Mouse (Mus musculus) spleen, postnatal 10 days (tissue): ENCODE data around the gene Bptf.
A peak's percentile ranks its signal among the peaks of the same experiment; 100 is the strongest.
"Not testable (repeated sequence)": the region's sequence is repeated elsewhere in the genome, so short reads cannot be mapped to it uniquely, and the experiment has no call there.

Experiments
- DNase-seq, 2 experiments: peaks; one replicate each; pipeline ENCODE4 v3.0.0; 2021 to 2022; ENCODE audit warnings: low spot score in 2 of 2

The Bptf gene

DNA sequence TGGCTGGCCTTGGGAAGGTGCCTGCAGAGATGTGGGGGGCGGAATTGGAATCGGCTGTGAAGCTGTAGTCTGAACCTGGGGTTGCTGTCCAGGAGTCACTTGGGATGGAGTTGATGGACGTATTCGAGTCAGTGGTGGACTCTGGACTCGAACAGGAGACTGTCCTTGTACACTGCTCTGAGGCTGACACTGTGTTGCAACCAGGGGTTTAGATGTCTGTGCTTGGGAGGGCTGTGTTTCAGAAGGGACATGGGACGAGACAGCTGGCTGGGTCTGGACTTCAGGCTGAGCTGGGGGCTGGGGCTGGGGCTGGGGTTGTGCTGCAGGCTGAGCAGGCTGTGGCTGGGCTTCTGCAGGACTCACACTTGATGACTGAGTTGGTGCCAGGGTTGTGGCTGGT is 77.1 kb downstream of the Bptf start:
- no peak for DNase-seq

DNA sequence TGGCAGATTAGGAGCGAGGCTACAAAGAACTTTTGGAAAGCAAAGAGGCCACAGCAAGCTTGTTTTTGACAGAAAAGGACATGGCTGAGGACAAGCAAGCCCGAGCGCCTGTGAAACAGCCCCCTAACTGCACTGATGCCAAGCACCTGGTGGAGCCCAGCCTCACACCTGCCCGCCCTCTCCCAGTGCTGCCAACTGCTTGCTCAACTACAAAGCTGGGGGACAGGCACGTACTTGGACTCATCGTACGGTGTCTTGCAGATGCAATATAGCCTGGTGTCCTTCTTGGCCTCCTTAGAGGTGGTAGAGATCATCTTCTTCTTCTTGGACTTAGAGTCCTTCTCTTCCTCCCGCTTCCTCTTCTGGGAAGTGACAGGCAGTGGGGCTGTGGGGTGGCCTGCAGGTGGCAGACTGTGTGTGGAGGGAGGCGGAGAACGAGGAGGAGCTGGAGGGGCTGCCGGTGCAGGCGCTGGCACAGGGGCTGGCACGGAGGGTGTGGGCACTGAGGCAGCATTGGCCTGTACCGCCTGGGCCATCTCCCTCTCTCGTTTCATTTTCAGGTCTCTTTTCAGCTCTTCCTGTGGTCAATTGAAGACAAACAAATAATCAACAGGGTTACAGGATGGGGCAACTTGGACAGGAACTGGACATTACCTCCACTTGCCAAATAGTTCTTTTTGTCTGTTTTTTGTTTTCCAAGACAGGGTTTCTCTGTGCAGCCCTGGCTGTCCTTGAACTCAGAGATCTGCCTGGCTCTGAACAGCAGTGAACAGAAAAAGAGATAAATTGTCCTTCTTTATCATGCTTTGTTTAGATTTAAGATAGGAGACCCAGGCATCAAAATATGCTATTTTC is 84.9 kb downstream of the Bptf start:
- no peak for DNase-seq

DNA sequence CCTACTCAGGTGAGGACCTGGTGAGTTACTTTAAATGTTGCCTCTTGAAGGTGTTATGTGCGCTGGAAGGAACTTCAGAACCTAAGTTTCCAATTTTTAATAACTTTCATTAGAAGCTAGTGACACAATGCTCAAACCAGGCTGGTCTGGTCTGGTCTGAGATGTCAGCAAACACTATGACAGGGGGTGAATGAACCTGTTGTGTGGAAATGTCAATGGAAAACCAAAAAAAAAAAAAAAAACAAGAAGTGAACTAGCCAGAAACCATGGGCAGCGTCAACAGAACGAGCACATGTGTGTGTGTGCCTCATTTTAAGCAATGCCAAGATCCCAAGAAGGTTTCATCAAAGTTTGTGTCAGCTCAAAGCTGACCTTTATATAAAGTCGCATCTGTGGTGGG is 86.4 kb downstream of the Bptf start:
- no peak for DNase-seq

DNA sequence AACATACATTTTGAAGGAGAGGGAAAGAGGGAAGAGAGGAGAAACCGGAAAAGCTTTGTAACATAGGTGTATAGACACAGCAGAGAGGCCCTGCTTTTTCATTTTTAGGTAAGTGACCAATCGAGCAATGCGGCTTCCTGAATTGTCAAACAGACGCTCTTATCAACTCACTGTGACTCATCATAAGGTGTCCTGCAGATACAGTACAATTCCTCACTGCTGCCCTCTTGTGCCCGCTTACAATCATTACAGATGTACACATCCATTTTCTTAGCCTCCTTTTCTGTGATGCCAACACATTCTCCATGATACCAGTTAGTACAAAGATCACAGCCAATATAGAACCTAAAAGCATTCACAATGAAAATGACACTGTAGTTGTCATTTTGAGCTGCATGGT is 87.6 kb downstream of the Bptf start:
- DNase-seq = peak; percentile 64 to 88

DNA sequence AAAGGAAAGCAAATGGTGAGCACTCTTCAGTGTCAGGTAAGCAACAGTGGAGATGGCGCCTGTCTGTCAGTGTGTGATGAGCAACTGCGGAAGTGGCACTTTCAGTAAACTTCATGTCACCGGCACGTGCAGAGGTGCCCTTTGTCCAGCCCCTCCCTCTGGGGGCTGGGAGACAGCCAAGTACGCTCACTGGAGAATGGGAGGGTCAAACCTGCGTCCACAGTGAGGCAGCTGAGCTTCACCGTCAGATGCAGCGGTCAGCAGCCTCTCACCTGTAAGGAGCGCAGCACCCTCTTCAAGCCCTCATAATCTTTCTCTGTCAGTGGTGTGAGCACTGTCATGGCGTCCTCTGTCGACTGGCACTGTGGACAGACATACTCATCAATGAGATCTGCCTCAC is 88.6 kb downstream of the Bptf start:
- no peak for DNase-seq

DNA sequence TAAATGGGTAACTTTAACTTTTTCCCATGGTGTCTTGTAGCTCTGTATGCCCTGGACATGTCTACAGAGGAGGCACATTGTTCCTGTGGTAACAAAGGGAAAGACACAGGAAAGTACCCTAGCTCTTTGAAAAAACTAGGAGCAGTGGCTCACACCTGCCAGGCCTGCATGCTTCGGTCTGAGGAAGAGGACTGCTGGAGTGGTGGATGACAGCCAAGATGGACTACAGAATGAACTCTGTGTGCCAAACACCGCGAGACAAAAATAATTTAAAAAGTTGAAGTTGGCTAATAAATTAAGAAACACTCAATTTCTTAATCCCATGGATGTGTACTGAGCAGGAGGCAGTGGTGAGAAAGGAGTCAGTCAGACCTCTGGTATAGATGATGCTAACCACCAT is 90.5 kb downstream of the Bptf start:
- DNase-seq = no peak

DNA sequence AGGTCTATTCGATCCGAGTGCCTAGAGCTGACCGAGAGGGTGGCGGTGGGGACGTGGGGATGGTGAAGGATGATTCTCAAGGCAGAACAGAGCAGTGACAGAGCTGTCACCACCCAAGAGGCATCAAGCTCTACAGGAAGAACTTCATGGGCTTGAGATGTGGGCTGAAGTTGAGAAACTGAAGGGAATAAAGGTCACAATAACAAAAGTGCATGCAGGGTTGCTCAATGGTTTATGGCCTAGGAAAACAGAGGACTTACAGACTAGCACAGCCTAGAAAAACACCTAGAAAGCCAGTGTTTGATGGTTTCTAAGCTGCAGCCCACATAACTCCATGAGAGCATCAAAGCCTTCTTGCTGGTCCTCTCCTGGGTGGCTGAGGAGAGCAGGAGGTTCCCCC is 92.5 kb downstream of the Bptf start:
- no peak for DNase-seq

DNA sequence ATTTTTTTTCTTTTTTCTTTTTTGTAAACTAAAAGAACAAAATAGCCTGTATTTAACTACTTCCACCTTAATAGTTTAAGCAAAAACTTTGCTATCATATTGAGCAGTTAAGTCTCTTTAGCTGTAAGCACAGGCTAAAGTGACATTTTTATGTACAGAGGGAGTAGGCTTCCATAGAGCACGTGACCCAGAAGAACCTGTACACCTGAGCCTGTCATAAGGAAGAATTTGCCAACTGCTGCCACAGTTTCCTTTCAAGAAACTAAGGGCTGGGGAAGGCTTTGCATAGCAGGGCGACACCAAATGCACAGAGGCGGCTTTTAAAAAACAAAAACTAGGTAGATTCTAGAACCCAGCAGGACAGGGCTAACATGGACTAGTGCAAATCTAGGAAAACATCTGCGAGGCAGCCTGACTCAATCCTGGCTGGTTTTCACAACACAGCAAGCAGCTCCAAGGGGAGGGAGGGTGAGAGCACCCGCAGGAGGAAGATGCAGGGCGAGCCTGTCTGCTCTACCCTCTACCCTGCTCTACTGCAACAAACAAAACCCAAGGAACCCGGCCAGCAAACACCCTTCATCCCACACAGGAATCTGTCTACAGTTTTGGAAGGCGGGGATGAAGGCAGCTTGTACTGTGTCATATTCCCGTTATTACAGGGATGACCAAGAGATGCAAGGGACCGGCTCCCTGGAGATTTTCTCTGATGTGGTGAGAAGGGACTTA is 97.7 kb downstream of the Bptf start:
- DNase-seq = no peak

DNA sequence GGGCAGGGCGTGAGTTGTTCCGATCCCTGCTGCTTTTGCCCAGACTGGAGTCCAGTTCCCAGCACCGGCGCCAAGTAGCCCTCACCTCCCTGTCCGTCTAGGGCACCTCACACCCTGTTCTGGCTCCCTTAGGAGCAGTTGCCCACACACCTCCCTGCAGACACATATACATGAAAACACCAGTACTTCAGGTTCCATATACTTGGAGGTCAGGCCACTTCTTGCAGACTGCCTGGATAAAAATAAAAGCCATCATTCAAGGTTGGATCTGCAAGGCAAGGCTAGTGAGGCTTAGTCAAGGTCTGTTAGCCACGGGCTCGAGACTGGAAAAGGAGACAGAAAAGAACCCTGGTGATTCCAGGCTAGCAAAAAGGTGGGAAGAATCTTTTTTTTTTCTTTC is 100.3 kb downstream of the Bptf start:
- no peak for DNase-seq

DNA sequence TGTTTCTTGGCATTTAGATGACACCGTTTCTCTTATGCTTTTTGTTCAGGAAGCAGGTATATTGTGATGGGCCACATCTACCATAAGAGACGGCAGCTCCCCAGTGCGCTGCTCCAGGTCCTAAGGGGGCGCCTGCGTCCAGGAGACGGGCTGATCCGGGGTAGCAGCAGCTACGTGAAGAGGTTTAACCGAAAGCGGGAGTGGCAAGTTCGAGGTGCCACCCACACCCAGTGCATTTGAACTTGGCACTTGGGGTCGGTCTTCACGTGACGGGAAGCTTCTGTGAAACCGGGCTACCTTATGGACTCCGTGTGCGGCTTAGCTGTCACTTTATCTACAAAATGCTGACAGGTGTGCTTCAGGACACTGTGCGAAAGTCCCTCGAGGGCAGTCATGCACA is 102.4 kb downstream of the Bptf start:
- peak in 1 of 2 experiments; percentile 29 for DNase-seq

DNA sequence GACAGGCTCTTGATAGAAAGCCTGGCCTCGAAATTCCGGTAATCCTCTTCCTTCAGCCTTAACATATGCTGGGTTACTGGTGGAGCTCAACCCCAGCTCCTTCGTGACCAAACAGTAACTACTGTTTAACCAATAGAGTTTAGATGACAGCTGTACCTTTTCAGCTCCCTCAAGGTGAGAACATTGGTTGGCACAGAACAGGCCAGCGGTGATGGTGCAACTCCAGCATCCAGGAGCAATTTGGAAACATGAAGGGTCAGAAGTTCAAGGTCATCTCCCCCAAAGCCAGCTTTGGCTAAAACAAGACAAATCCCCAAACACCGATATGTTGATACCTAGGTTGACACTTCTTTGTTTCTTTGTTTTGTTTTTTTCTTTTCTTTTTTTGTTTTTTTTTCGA is 103.2 kb downstream of the Bptf start:
- DNase-seq = no peak

DNA sequence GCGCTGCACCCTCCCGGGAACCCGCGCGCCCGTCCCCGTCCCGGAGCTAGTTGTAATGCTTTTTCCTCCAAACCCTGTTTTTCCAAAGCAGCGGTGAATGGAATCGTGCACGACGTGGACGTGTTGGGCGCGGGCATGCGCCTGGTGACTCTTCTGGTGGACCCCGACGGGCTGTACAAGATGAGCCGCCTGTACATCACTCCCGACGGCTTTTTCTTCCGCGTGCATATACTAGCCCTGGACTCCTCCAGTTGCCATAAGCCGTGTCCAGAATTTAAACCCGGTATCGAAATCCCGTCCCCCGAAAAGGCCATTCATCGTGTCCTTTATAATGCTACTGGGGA is 103.7 kb downstream of the Bptf start:
- no peak for DNase-seq

DNA sequence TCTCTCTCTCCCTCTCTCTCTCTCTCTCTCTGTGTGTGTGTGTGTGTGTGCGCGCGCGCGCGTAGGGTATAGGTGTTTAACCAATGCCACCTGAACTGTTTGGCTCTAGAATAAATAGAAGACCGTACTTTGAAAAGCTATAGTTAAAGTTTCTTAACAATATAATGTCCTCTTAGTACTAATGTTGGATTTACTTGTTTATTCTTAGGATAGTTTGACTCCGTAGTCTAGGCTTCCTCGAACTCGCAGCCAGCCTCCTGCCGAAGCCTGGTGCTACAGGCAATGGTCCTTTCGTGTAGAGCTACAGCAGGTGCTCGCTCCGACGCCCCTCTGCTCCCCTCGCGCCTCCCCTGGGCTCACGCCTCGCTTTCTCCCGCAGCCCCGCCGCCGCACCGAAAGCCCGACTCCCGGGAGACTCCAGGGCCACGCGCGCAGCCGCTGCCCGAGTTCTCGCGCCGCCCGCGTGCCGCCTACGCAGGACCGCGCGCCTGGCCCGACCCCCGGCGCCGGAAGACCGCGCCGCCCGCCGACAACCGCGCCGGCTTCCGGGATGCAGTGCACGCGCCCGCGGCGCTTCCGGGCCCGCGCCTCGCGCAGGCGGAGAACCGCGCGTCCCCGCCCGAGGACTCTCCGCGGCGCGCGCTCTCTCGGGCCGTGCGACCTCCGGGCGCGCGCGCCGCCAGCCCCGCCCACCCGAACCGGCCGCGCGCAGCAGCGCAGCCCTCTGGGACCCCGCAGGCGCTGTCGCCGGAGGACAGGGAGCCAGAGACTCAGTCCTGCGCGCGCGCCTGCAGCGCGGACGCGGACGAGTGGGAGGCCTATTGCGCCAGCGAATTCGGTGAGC is 104.3 kb downstream of the Bptf start:
- peak; percentile 69 to 88 for DNase-seq

DNA sequence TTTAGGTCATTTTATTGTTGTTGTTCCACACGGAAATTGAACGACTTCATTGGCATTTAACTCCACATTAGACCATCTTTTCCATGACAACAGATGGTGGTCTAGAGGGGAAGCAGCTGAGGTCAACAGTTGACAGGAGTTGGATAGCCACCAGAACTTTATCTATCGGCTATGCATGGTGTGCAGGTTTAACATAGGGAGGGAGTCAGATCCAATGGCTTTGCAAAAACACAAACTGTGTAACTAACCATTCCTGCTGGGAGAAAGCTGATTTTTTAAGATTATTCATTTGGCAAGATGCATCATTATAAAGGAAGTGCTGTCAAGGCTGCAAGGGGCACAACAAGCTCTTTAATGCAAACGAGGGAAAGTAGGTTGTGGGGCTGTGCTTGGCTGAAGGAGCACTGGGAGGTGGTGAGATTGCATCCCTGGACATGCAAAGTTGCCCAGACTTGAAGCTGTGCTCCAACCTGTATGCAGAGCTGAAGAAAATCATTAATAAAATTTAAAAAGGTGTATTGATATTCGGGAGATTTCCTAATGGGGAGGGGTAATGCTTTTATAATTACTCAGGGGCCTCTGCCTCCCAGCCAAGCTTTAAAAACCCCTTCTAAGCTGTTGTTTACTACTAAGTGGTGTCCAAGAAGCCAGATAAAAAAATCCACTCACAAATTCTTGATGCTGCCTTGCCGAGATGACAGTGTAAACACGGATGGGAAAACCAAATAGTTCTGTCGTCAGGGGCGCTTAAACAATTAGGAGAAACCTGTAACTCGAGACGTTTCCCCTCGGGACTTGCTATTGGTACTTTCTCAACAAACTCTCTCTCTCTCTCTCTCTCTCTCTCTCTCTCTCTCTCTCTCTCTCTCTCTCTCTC is 105.1 kb downstream of the Bptf start:
- peak in 1 of 2 experiments; percentile 15 for DNase-seq

DNA sequence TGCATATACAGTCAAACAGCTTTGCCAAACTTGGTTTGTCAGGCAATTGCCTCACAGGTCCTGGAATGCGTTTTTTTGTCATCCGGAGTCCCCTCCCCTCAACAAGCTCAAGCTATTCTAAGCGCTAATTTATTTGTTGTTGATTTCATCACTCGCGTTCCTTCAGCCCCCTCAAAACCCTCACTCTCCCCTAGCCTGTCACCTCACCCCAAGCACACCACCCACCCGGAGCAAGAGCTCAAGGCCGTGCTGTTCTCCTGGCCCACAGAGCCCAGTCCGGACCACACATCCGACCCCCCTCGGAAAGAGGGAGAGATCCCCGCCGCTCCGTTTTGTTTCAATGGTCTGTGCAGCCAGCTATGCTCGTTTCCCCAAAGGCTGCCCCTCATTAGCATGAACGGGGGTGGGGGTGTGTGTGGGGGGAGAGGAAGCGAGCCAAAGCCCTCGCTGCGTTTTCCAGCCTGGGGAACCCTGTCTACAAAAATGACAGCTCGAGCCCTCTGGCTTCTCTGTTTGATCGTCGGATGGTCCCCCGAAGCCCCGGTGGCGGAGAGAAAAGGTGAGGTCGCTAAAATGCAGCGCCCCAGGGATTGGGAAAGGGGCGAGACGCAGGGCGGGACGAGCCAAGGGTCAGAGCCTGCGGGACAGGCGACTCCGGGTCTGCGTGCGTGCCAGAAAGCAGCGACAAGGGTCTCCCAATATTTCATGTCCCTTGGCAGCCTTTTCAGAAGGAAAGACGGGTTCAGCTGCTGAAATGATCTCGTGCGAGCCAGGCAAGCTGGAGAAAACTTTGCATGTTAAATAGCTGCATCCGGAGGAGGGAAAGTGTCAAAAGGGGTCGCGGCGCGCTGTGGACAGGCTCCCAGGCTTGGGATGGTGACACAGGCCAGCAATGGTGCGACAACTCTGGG is 106.3 kb downstream of the Bptf start, which contains the start of gene 1810010H24Rik:
Gene 1810010H24Rik, plus strand, starts transcription at position 271 of the 911 bp plus-strand sequence.
- DNase-seq = peak; percentile 26 to 47

DNA sequence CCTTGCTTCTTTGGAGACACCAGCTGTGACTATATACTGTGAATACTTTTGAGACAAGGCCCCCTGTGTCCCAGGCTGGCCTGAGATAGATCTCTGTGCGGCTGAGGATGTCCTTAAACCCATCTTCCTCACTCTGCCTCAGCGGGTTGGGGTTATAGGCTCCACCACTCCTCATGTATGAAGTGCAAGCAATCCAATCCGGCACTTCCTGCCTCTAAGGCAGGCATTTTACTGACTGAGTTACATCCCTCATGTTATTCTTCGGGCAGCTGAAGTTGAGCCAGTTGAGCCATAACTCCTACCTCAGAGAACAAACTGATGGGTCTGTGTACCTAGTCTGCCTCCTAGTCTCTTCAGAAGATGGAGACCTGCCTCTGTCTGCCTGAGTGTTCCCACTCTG is 107.5 kb downstream of the Bptf start:
- no peak for DNase-seq

DNA sequence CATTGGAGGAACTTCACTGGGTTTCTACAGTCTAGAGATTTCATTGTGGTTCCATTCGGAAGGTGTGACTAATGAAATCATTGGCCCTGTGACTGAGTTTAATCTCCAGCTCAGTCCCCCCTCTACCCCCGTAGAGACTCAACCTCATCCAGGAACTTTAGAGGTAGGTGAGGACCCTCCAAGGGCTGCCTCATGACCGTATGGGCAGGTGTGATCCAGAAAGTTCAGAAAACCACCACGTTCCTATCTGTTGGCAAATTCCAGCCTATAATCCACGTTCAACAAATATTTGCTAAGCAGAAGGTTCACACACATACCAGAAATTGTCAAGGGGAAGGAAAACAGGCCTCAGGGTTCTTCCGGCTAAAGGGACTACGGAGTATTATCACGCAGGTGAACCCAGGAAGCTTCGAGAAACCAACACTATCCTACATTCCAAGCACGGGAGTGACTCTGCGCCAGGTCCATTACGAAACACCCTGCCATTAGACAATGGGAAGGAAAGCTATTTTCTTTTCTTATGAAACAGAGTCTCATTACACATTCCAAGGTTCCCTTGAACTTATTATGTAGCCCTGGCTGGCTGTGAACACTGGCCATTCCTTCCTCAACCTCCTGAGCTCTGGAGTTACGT is 109.8 kb downstream of the Bptf start:
- DNase-seq = no peak

DNA sequence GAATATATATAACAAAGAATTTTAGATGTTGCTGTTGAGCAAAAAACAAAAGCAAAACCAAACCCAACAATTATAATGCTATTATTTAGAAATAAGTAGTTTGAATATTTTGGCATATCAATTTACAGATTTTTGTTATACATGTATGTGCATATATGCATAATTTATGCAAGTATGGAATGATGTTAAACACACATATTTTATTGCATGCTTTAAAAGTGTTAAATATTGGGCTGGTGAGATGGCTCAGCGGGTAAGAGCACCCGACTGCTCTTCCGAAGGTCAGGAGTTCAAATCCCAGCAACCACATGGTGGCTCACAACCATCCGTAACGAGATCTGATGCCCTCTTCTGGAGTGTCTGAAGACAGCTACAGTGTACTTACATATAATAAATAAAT is 112.2 kb downstream of the Bptf start:
- DNase-seq = not testable (repeated sequence)

DNA sequence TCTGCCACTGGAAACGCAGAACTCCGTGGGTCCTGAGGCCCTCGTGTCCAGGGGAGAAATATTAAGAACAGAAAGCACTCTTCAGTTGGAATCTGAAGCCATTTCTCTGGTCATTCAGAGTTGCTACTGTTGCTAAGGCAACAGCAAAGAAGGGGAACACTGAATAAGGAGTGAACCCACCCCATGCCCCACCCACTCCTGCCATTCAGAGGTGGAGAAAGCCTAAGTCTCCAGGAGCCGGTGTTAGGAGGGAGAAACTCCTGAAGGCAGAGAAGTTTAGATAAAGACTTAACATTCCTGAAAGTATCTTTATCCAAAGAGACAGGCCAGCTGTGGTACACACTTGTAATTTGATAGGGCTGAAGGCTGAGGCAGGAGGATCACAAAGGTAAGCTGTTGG is 112.6 kb downstream of the Bptf start:
- no peak for DNase-seq

DNA sequence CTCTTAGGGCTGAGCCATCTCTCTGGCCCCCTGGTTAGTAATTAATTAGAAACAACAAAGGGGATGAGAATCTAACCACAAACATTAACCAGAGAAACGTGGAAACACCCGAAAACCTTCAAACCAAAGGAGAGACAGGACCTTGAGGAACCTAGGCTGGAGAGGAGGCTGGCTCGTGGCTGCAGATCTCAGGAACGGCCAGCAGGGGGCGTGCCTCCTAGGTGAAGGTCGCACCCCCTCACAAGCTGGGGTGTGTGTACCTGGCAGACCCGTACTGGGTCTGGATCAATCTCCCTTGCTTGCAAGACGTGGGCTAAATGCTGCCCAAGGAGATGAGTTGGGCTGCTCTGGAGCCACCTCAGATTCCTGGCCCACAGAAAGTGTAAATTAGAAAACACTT is 113.3 kb downstream of the Bptf start:
- DNase-seq = peak in 1 of 2 experiments; percentile 60
